Mouse (Mus musculus) heart, postnatal 10 days (tissue): ENCODE measurements at regions not wholly inside any gene's neighbourhood (a gene's known extent, or its start where the extent isn't known, plus 50 kb on each side); places are given as distances from the start of the nearest gene placed in this dataset.

Experiments used
- DNase-seq, 2 experiments: peaks; one replicate each; pipeline ENCODE4 v3.0.0; 2021
- intact Hi-C: fragments of 180-260 bp; cut with DNase I; formaldehyde crosslinking; loops from one replicate; pipeline ENCODE4 v1.15.1; 2025

- intact Hi-C loops = loop anchor here (10.0 kb wide), 1 partner anchor 188 kb away; no protein-coding TSS in a partner anchor
- DNase-seq = no peak
These were observed 599.4 kb upstream of the Auts2 start for GRCm38 (mm10) chr5:133142401-133143115.

DNA sequence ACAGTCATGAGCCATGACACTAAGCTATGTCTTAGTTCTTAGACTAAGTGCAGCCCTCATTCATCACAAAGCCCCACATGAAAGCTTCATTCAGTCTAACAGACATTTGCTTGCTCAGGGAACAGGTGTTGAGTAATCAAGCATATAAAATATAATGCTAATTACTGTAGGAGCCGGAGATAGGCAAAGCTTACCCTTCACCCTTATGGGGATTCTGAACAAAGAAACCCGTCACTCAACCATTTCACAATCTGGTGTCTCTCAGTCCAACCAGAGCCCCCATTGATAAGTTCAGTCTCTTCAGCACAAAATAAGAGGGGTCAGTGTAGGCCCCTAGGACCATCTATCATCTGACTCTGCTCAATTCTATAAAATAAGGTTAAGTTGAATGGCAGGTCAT lies 587.9 kb upstream of the Auts2 start:
- intact Hi-C loops = no loop called here
- DNase-seq = no peak

GRCm38 (mm10) chr5:133130316-133130715 lies 587.2 kb upstream of the Auts2 start:
- intact Hi-C loops = no loop called here
- DNase-seq = no peak

GRCm38 (mm10) chr5:133124223-133124622 lies 581.1 kb upstream of the Auts2 start:
- no peak for DNase-seq
- intact Hi-C loops = no loop called here

- intact Hi-C loops = no loop called here
- DNase-seq = no peak
These were observed 570.8 kb upstream of the Auts2 start for GRCm38 (mm10) chr5:133113946-133114345.

DNA sequence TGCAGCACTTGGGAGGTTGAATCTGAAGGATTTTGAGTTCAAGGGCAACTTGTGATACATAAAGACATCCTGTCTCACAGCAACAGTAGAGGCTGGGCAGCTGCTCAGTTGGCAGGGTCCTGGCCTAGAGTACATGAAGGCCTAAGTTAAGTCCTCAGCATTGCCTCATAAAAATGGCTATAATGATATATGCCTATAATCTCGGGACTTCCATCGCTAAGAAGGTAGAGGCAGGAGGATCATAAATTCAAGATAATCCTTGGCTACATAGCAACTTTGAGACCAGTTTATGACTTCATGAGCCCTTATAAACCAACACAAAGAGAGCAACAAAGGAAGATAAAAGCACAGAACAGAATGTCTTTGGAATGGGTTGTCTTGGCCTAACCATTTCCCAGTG lies 570.0 kb upstream of the Auts2 start:
- DNase-seq = no peak
- intact Hi-C loops = no loop called here

- peak; percentile 16 to 29 for DNase-seq
- intact Hi-C loops = no loop called here
These were observed 563.7 kb upstream of the Auts2 start for GRCm38 (mm10) chr5:133106691-133107354.

- intact Hi-C loops = no loop called here
- no peak for DNase-seq
These were observed 553.2 kb upstream of the Auts2 start for GRCm38 (mm10) chr5:133096340-133096739.

GRCm38 (mm10) chr5:133084859-133085258 lies 541.7 kb upstream of the Auts2 start:
- no peak for DNase-seq
- intact Hi-C loops = no loop called here

- DNase-seq = no peak
- intact Hi-C loops = no loop called here
These were observed 537.6 kb upstream of the Auts2 start for GRCm38 (mm10) chr5:133080751-133081150.

- intact Hi-C loops = no loop called here
- no peak for DNase-seq
These were observed 535.8 kb upstream of the Auts2 start for GRCm38 (mm10) chr5:133078916-133079315.

DNA sequence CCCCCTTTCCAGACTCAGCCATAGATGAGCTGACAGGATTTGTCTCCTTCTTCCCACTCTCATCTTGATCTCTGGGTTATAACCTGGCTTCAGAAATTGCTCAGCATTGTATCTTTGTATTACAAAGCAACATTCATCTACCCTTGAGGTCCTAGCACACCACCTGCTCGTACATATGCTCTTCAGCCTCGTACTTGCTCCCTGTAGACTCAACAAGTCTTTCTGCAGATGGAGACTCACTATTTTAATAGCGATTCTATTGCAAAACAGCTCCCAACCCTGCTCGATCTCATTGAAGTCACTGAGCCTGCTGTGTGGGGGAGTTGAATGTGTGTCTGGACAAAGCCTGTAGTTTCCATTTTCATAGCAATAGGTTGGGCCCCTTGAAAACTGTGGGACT lies 535.2 kb upstream of the Auts2 start:
- intact Hi-C loops = no loop called here
- DNase-seq = no peak

GRCm38 (mm10) chr5:133073317-133073716 lies 530.2 kb upstream of the Auts2 start:
- intact Hi-C loops = no loop called here
- DNase-seq = no peak

- intact Hi-C loops = no loop called here
These were observed 527.0 kb upstream of the Auts2 start for GRCm38 (mm10) chr5:133070141-133070540.

GRCm38 (mm10) chr5:133062481-133062880 lies 519.3 kb upstream of the Auts2 start:
- intact Hi-C loops = no loop called here
- no peak for DNase-seq

More at GRCm38 (mm10) chr5:133070141-133070540, 527.0 kb upstream of the Auts2 start:
- DNase-seq = no peak

- DNase-seq = no peak
- intact Hi-C loops = no loop called here
These were observed 504.3 kb upstream of the Auts2 start for GRCm38 (mm10) chr5:133047456-133047855.

DNA sequence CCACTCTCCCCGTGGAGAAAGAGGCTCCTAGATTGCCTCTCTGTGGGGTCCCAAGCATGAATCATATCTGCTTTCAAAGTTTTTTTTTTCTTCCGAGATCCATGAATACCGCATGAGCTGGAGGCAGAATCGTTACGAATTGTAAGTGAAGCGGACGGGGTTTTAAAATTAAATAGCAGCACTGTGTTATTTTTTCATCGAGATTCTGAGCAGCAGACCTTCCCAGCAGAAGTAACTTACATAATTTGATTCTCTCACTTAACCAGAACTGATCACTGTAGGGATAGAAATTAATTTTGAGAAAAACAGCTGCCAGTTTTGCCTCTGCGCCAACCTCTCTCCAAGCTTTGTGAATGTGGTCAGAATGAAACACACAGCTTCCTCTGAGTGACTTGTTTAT lies 502.5 kb upstream of the Auts2 start:
- no peak for DNase-seq
- intact Hi-C loops = no loop called here

DNA sequence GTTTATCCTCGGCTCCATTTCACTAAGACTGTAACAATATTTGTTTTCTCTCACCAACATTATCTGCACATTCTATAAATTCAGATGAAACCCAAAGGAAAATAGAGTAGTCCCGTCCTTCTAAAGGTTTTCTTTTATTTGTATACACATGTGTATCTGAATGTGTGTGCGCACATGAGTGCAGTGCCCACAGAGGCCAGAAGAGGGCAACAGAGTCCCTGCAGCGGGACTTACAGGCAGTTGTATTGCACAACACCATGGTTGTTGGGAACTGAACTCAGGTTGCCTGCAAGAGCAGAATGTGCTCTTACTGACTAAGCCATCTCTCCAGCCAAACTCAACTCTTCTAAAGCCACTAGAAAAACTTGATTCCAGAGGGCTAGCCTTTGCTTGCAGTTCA lies 484.4 kb upstream of the Auts2 start:
- intact Hi-C loops = no loop called here

GRCm38 (mm10) chr5:133025121-133025520 lies 482.0 kb upstream of the Auts2 start:
- no peak for DNase-seq
- intact Hi-C loops = no loop called here

More for the DNA sequence above, 484.4 kb upstream of the Auts2 start:
- DNase-seq = no peak

- intact Hi-C loops = no loop called here
- DNase-seq = no peak
These were observed 477.7 kb upstream of the Auts2 start for GRCm38 (mm10) chr5:133020821-133021220.

- no peak for DNase-seq
- intact Hi-C loops = no loop called here
These were observed 477.0 kb upstream of the Auts2 start for GRCm38 (mm10) chr5:133020116-133020515.
